Mouse (Mus musculus) urinary bladder, postnatal 25 days (tissue): ENCODE measurements around the gene Pemt.

ENCODE experiments used
- DNase-seq: peaks from one replicate; pipeline ENCODE4 v3.0.0; 2022; ENCODE audit warnings: low spot score

The Pemt gene

GRCm38 (mm10) chr11:60001231-60001980 lies 44.9 kb downstream of the Pemt start:
- DNase-seq = no peak

DNA sequence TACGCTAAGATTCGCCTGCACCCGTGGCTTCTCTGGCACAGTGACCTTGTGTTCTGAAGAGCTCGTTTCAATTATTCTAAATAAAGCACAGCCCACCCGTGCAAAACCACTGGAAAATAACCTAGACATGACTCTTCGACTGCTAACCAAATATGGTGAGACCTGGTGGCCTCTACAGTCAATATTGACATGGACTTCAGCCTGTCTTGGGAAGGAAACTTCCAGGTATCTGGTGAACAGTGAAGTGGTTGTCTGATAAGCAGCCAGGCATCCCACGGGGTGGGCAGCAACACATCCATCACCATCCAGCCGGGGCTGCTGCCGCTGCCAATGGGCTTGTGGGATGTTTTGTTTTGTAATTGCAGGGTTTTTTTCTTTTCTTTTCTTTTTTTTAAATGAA lies 52.0 kb downstream of the Pemt start:
- no peak for DNase-seq

- DNase-seq = no peak
Observed at GRCm38 (mm10) chr11:59991365-59991764, 54.9 kb downstream of the Pemt start.

DNA sequence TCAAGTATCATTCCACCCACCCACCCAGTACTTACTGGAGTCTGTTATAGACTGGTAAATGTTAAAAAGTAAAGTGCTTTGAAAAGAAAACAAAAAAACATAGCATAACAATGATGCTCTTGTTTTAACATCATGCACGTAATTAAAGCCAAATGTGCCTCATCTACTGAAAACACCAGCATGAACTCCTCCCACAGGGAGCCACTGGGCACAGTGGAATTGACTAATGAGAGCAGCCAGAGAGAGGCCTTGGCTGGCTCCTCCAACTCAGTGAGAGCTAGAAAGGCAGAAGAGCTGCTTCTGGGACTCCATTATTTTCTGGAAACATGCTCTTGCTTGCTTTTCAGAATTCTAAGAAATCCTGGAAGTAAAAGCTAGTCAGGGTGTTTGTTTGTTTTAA lies 56.9 kb downstream of the Pemt start:
- DNase-seq = no peak

GRCm38 (mm10) chr11:59977831-59978230 lies 68.5 kb downstream of the Pemt start:
- DNase-seq = no peak

DNA sequence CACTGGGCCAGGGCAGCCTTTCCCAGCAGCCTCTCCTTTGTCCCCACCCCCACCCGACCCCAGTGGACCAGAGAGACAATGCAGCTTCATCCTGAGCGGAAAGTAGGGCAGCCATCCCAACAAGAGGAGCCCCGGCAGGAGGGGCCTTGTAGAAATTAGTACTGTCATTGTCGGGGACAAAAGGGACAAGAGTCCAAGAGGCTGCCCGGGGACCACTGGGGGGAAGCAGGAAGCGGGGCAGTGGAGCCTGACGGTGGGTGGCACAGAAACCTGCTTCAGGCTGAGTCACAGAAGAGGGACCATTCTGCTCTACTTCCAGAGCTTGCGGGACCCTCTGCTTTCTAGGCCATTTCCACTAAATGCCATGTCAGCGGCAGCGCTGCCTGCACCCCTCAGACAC lies 71.0 kb downstream of the Pemt start:
- DNase-seq = no peak

GRCm38 (mm10) chr11:59973389-59973788 lies 72.9 kb downstream of the Pemt start:
- DNase-seq = no peak

GRCm38 (mm10) chr11:59971691-59972090 lies 74.6 kb downstream of the Pemt start:
- no peak for DNase-seq

GRCm38 (mm10) chr11:59970780-59971179 lies 75.5 kb downstream of the Pemt start:
- no peak for DNase-seq

- no peak for DNase-seq
Observed at GRCm38 (mm10) chr11:59967765-59968164, 78.5 kb downstream of the Pemt start.

DNA sequence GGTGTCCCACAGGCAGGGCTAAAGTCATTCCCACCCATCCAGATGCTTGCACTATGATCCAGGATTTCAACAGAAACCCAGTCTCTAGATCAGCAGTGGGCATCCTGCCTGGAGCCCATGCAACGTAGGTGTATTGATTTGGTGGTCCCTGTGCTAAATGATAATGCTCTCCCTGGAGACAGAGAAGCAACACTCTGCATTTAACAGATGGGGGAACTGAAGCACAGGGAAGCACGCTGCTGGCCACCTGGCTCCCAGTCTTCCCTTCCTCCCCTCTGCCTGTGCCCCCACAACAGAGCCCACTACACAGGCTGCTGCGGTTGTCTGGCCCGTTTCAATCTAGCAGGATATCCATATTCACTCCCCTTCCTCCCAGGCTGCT lies 80.2 kb downstream of the Pemt start:
- DNase-seq = no peak

GRCm38 (mm10) chr11:59965227-59966101 lies 80.8 kb downstream of the Pemt start:
- peak; percentile 77 for DNase-seq

- peak; percentile 75 for DNase-seq
Observed at GRCm38 (mm10) chr11:59964818-59965217, 81.5 kb downstream of the Pemt start, which contains the start of gene Rasd1. Gene Rasd1 (minus strand): TSS chr11:59964944.

DNA sequence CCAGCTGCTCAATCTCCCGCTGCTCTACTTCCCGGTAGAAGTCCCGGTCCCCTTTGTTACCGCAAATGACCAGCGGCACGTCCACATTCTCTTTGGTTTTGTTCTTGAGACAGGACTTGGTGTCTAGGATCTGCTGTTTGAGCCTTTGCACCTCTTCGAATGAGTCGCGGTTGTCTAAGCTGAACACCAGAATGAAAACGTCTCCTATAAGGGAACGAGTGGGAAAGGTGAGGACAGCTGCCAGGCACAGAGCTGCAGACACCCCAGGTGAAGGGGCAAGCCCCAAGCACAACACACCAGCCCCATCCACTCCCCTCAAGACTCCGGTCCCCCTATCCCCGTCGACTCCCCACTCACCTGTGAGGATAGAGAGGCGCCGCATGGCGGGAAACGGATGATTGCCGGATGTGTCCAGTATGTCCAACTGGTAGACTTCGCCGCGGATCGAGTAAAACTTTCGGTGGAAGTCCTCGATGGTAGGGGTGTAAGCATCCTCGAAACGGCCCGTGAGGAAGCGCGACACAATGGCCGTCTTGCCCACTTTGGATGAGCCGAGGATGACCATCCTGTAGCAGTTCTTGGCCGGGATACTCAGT lies 82.0 kb downstream of the Pemt start:
- DNase-seq = no peak

- DNase-seq = no peak
Observed at GRCm38 (mm10) chr11:59963364-59964162, 82.7 kb downstream of the Pemt start.

GRCm38 (mm10) chr11:59962590-59962989 lies 83.7 kb downstream of the Pemt start:
- DNase-seq = no peak

DNA sequence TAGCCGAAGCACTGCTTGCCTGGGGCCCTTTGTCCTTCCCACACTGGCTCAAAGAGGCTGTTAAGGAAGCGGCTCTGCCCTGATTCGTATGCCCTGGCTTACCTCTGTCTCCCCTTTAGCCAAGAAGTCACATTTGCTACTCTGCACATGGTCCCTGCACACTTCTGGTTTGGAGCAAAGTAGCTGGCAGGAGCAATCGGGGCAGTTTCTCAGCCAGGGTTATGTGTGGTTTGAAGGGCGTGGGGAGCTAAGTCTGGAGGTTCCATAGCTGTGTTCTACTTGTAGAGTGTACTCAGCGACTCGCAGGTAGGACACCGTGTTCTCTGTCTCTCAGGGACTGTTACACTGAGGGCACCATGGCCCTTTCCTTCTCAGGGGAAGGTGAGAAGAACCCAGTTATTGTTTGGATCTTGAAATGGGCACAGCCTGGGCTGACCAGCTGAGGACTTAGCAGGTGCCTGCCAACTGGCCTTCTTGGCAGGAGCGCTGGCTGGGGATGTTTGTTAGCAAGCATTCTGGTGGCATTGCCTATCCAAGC lies 84.9 kb downstream of the Pemt start:
- no peak for DNase-seq

- no peak for DNase-seq
Observed at GRCm38 (mm10) chr11:59960476-59961337, 85.6 kb downstream of the Pemt start.

DNA sequence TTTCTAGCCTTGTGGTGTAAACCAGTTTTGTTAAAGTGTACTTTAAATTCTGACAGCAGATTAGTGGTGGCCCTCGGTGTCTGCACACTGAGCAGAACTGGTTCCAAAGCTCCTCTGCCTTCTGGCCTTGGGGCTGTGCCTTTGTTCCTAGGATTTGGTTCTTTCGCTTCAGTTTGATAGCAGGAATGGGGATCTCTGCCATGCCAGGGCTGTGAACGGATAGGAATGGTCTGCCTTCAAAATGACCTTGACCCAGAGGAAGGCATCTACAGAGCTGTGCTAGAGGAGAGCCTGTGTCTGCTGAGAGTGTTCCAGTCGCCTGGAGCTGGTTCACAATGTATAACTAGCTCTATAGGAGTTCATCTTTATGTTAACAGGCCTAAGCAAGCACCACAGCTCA lies 86.8 kb downstream of the Pemt start:
- no peak for DNase-seq

DNA sequence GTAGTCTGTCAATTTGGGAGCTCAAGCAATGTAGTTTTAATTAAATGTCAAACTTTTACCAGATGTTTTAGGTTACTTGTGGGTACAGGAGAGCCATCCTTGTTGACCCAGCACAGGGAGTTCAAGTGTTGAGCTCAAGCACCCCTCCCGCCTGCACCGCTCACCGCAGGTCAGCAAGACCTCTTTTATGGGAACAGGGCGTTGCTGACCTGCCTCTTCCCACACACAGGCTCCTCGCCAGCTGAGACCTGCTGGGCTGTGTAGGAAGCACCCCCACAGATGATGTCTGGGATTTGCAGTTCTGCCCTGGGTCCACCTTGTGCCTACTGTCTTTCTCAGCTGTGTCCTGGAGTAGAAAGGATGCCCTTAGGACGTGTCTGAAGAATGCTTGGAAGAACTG lies 89.5 kb downstream of the Pemt start:
- DNase-seq = no peak

DNA sequence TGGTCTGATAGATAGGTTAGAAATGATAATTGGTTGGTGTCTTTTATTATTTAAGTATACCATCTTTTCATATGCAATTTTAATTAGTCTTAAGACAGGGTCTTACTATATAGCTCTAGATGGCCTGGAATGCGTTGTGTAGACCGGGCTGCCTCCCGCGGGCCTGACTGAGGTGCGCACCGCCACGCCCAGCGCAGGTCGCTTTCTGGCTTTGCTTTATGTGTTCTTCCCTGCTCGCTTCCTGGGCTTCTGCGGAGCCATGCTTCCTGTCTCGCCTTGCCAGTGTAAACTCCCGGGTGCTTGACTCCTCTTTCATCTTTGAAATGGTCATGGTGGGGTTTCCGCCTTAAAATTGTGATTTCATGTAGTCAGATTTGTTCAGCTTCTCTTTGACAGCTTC lies 93.4 kb downstream of the Pemt start:
- no peak for DNase-seq
